Mouse (Mus musculus) spleen, adult 2 months (tissue): ENCODE measurements around the gene Gstt1. TPM values are rescaled to one million over a fixed set of nuclear protein-coding genes. Genes with fewer than 3 reads are reported as not detected.

ENCODE experiments used
- DNase-seq, 2 experiments: peaks; one replicate each; pipeline versions ENCODE4 v3.0.0 to v3.0.0-alpha.2; 2012 to 2021; ENCODE audit warnings: low spot score in 2 of 2, low read depth in 1 of 2
- H3K27ac ChIP-seq: fragments of 200-500 bp; 2 replicates; pipeline ENCODE4 v1.5.1; 2012; ENCODE audit warnings: low read length, inconsistent platforms; ENCODE audit not compliant: insufficient read depth
- H3K27me3 ChIP-seq: fragments of 200-500 bp; 2 replicates; pipeline ENCODE4 v1.6.1; 2012; ENCODE audit warnings: mild to moderate bottlenecking, moderate library complexity, low read length, inconsistent platforms; ENCODE audit not compliant: control insufficient read depth, insufficient read depth
- H3K36me3 ChIP-seq: fragments of 200-500 bp; 2 replicates; pipeline ENCODE4 v1.6.1; 2012; ENCODE audit warnings: mild to moderate bottlenecking, low read length, inconsistent platforms; ENCODE audit not compliant: control insufficient read depth, insufficient read depth
- H3K4me1 ChIP-seq: fragments of 200-500 bp; 2 replicates; pipeline ENCODE4 v1.6.1; 2011; ENCODE audit warnings: inconsistent platforms; ENCODE audit not compliant: control insufficient read depth, insufficient read depth, insufficient read length
- H3K4me3 ChIP-seq: fragments of 200-500 bp; 2 replicates; pipeline ENCODE4 v1.5.1; 2011; ENCODE audit warnings: mild to moderate bottlenecking, inconsistent platforms; ENCODE audit not compliant: insufficient read depth, insufficient read length; ENCODE audit errors: extremely low read depth
- CTCF ChIP-seq: fragments of 200-500 bp; IDR thresholded peaks from 2 replicates; pipeline ENCODE4 v1.5.1; 2011; ENCODE audit warnings: mild to moderate bottlenecking, inconsistent platforms; ENCODE audit not compliant: insufficient read depth, insufficient read length, insufficient replicate concordance; ENCODE audit errors: extremely low read depth
- POLR2A ChIP-seq: fragments of 200-500 bp; IDR thresholded peaks from 2 replicates; pipeline ENCODE4 v1.6.1; 2011; ENCODE audit warnings: low read depth, low read length, inconsistent platforms
- WGBS: fragments of 180-500 bp; shearing (Covaris S2); methylation state at CpG from one replicate; pipeline ENCODE4 v1.1.7; 2018; 5-methylcytosine and 5-hydroxymethylcytosine counted together
- polyA plus RNA-seq: library from polyadenylated mRNA; depleted of rRNA; stranded (reverse); fragments of >200 nt; gene quantifications from 2 replicates; pipeline ENCODE4 v1.2.3, GENCODE M21; 2012

Gene Gstt1
- polyA plus RNA-seq, 1 experiment: 28.5 TPM

- H3K4me3 ChIP-seq: peak overlapping the region; percentile 64
- H3K27me3 ChIP-seq: no peaks in the 10 kb centered on the region
- H3K4me1 ChIP-seq: no peaks in the 10 kb centered on the region
- WGBS: under 1% methylated on average over 27 of the region's 27 CpGs
- peak; percentile 60 to 76 for DNase-seq
- TF ChIP-seq CTCF (peak; percentile 36; the same call in 1 of the 2 replicates), POLR2A (no peak)
- peaks cover 1% of the 10 kb centered on the region; the same call in 1 of the 2 replicates for H3K36me3 ChIP-seq
- peak overlapping the region; percentile 34; the same call in 1 of the 2 replicates for H3K27ac ChIP-seq
Observed at GRCm38 (mm10) chr10:75764519-75765473, 33.6 kb downstream of the Gstt1 start.

- Histone ChIP-seq H3K4me1 (no peaks in the 10 kb centered on the region), H3K27me3 (no peaks in the 10 kb centered on the region), H3K4me3 (peak within 1 kb of the TSS; percentile 64), H3K27ac (peak within 1 kb of the TSS; percentile 71), H3K36me3 (peaks cover 3% of the 10 kb centered on the region; the same call in 1 of the 2 replicates)
- whole genome bisulfite sequencing: under 1% methylated on average over 61 of the region's 61 CpGs
- DNase-seq: peak; percentile 96 to 97
- no peak for TF ChIP-seq CTCF
- peak; percentile 1 for TF ChIP-seq POLR2A
Observed at GRCm38 (mm10) chr10:75763682-75764518, 34.5 kb downstream of the Gstt1 start, which contains the start of gene Cabin1. Gene Cabin1, minus strand, starts transcription at chr10:75764341.

GRCm38 (mm10) chr10:75762413-75762812 is 36.0 kb downstream of the Gstt1 start:
- Histone ChIP-seq H3K36me3 (peaks cover 5% of the 10 kb centered on the region; the same call in 1 of the 2 replicates), H3K27me3 (no peaks in the 10 kb centered on the region), H3K4me3 (no peak overlapping the region), H3K27ac (no peak overlapping the region), H3K4me1 (no peaks in the 10 kb centered on the region)
- WGBS: 78% methylated on average over 3 of the region's 3 CpGs
- no peak for DNase-seq
- no peak for TF ChIP-seq POLR2A
- TF ChIP-seq CTCF: no peak

- Histone ChIP-seq H3K36me3 (peaks cover 5% of the 10 kb centered on the region; the same call in 1 of the 2 replicates), H3K4me1 (no peaks in the 10 kb centered on the region), H3K27ac (no peak overlapping the region), H3K4me3 (no peak overlapping the region), H3K27me3 (no peaks in the 10 kb centered on the region)
- TF ChIP-seq CTCF (no peak), POLR2A (no peak)
- DNase-seq: no peak
- 98% methylated on average over 3 of the region's 3 CpGs for WGBS
Observed at GRCm38 (mm10) chr10:75760311-75760710, 38.1 kb downstream of the Gstt1 start.

- no peak for TF ChIP-seq CTCF
- no peak for TF ChIP-seq POLR2A
- WGBS: 91% methylated on average over 11 of the region's 11 CpGs
- Histone ChIP-seq H3K36me3 (peaks cover 31% of the 10 kb centered on the region), H3K4me3 (no peak overlapping the region), H3K27ac (no peak overlapping the region), H3K4me1 (no peaks in the 10 kb centered on the region), H3K27me3 (no peaks in the 10 kb centered on the region)
- no peak for DNase-seq
Observed at GRCm38 (mm10) chr10:75756719-75757118, 41.7 kb downstream of the Gstt1 start.

- WGBS: 49% methylated on average over 3 of the region's 3 CpGs
- Histone ChIP-seq H3K27me3 (no peaks in the 10 kb centered on the region), H3K27ac (no peak overlapping the region), H3K4me3 (no peak overlapping the region), H3K36me3 (peaks cover 37% of the 10 kb centered on the region), H3K4me1 (no peaks in the 10 kb centered on the region)
- peak; percentile 88; the same call in 1 of the 2 replicates for TF ChIP-seq CTCF
- no peak for TF ChIP-seq POLR2A
- peak; percentile 52 to 71 for DNase-seq
Observed at GRCm38 (mm10) chr10:75744017-75744416, 54.4 kb downstream of the Gstt1 start.
